Mouse (Mus musculus): ENCODE data around the gene Tgoln1.

DNA sequence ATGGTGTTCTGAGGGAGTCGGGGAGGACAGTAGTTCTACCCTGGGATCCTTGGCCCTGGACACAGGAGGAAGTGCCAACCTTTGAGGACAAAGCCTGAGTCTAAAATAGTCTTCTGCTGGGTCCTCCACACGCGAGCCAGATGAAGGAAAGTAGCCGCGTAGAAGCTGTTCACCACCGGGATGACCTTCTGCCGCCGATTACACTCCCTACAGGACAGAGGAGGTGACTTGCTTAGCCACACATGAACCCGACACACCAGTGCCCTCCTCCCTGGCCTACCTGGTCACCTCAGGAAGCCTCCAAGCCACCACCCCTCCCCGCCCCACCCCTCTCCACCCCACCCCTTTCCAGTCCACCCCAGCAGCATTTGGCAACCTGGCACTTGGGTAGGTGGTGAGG, 48.1 kb downstream of the Tgoln1 start:
- TF ChIP-seq POLR2A (IDR thresholded peaks at IDR 0.05; ENCODE audit: borderline replicate concordance, low read depth, low read length), result no peak
- TF ChIP-seq CTCF (IDR thresholded peaks at IDR 0.05; ENCODE audit: low read depth, low read length), result no peak
